Mouse (Mus musculus): Measurements from ENCODE around the gene Cdk9.

DNA sequence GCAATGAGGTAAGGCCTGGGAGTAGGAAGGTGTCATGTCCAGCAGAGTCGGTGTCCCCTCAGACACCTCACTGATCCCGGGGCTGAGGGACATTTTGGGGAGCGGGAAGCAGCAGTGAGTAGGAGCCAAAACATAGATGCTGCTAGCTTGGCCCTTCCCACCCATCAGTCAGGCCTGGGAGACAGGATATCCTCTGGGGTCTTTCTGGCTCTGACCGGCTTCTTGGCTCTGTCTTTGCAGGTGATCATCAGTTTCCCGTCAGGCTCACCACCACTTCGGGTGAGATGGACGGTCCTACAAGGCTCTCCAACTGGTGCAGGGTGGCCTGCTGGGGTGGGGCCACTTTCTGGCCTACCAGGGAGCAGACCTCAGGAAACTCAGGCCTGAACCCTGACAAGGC, 35.2 kb downstream of the Cdk9 start:
- TF ChIP-seq CTCF (conservative IDR thresholded peaks at IDR 0.05; ENCODE audit: low read length) (no peak), POU5F1 (IDR thresholded peaks at IDR 0.05; ENCODE audit: borderline replicate concordance, low read length) (no peak), NANOG (IDR thresholded peaks at IDR 0.05; ENCODE audit: borderline replicate concordance, low read length) (no peak)

All from E14TG2a.4 (cell line).